In genomic region chr16:25690612-25691011, GRCm38 (mm10) we compare ENCODE assay signal across 27 mouse cellular contexts. TPM values are rescaled to one million over a fixed set of nuclear protein-coding genes. Genes with fewer than 3 reads are reported as not detected.
DNase-seq lines count a peak whose midpoint lies in the region; ATAC-seq and TF ChIP-seq lines count a peak whose summit lies in the region.
"Had no signal": no experiment of that assay in that cellular context is flagged by ENCODE, and none has a peak within 500 bp of the region (broad histone marks: within the 10 kb centered on the region; RNA-seq: fewer than 3 reads in every experiment).

No protein-coding gene starts in this region.

- H3K36me3 ChIP-seq in forebrain, postnatal 0 days (ENCODE audit: insufficient read depth) = no peaks in the 10 kb centered on the region
- H3K36me3 ChIP-seq in forebrain, embryonic 13.5 days (ENCODE audit: poor library complexity, severe bottlenecking) = no peaks in the 10 kb centered on the region
- no peaks in the 10 kb centered on the region for H3K36me3 ChIP-seq in embryonic facial prominence, embryonic 11.5 days (replicated peaks; ENCODE audit: control insufficient read depth, insufficient read depth, low read depth, low read length)
- H3K36me3 ChIP-seq: heart, embryonic 13.5 days; limb, embryonic 10.5 days; limb, embryonic 15.5 days; liver, embryonic 13.5 days; midbrain, embryonic 10.5 days had no signal

- 13% methylated on average over 5 of the region's 5 CpGs for WGBS in forebrain, postnatal 0 days
- WGBS in forebrain, embryonic 13.5 days = 8% methylated on average over 5 of the region's 5 CpGs
- WGBS in embryonic facial prominence, embryonic 11.5 days = 16% methylated on average over 5 of the region's 5 CpGs

- H3K4me2 ChIP-seq in forebrain, postnatal 0 days (ENCODE audit: low read depth) = no peak overlapping the region
- H3K4me2 ChIP-seq in forebrain, embryonic 13.5 days = no peak overlapping the region
- H3K4me2 ChIP-seq in embryonic facial prominence, embryonic 11.5 days (ENCODE audit: low read depth, low read length) = no peak overlapping the region
- H3K4me2 ChIP-seq: heart, embryonic 13.5 days; limb, embryonic 15.5 days; liver, embryonic 13.5 days had no signal

- DNase-seq in forebrain, postnatal 0 days = no peak
- peak; percentile 4 for DNase-seq in brain, adult 2 months (ENCODE audit: low read depth, low spot score)
- DNase-seq in embryo, embryonic 10 days (ENCODE audit: low spot score) = peak; percentile 48
- peak; percentile 49 for DNase-seq in embryonic facial prominence, embryonic 11.5 days (ENCODE audit: low spot score)
- no peak for DNase-seq in layer of hippocampus, postnatal 10 days (ENCODE audit: low spot score in 2 of 2)
- no peak for DNase-seq in gastrocnemius, postnatal 36 days
- DNase-seq: adrenal gland, postnatal 14 days; cerebellum, adult 18-20 months; cerebellum, postnatal 10 days; heart, postnatal 10 days; kidney, adult 2 months; kidney, postnatal 36 days; liver, embryonic 13.5 days; lung, adult 18-20 months; lung, postnatal 14 days; right cerebral cortex, postnatal 25 days; thymus, postnatal 14 days had no signal

- H3K4me1 ChIP-seq in forebrain, postnatal 0 days (ENCODE audit: insufficient read depth) = no peaks in the 10 kb centered on the region
- peaks cover 3% of the 10 kb centered on the region; the same call in 1 of the 2 replicates for H3K4me1 ChIP-seq in forebrain, embryonic 13.5 days
- no peaks in the 10 kb centered on the region for H3K4me1 ChIP-seq in embryonic facial prominence, embryonic 11.5 days (ENCODE audit: control insufficient read depth, insufficient read depth, low read length)
- H3K4me1 ChIP-seq: heart, embryonic 13.5 days; limb, embryonic 15.5 days; liver, embryonic 13.5 days; midbrain, embryonic 10.5 days had no signal

- ATAC-seq in forebrain, postnatal 0 days = 0 out of 2 replicates have a peak, but pooled peaks have one; percentile 20
- ATAC-seq in forebrain, embryonic 13.5 days = no peak
- no peak for ATAC-seq in embryonic facial prominence, embryonic 11.5 days (replicated peaks; ENCODE audit: insufficient number of reproducible peaks, low FRiP score, low TSS enrichment, low read depth)
- ATAC-seq: CD4-positive, CD25-positive, alpha-beta regulatory T cell, adult 4 months; hindbrain, embryonic 16.5 days had no signal

- H3K27me3 ChIP-seq in forebrain, postnatal 0 days (ENCODE audit: insufficient read depth, low read length) = no peaks in the 10 kb centered on the region
- no peaks in the 10 kb centered on the region for H3K27me3 ChIP-seq in forebrain, embryonic 13.5 days
- H3K27me3 ChIP-seq in embryonic facial prominence, embryonic 11.5 days (ENCODE audit: control insufficient read depth, insufficient read depth, low read length) = no peaks in the 10 kb centered on the region
- H3K27me3 ChIP-seq: heart, embryonic 13.5 days; limb, embryonic 15.5 days; liver, embryonic 13.5 days had no signal

- intact Hi-C loops in gastrocnemius, postnatal 36 days (cut with DNase I) = no loop called here

- H3K9me3 ChIP-seq in forebrain, postnatal 0 days (ENCODE audit: low read length) = no peaks in the 10 kb centered on the region
- no peaks in the 10 kb centered on the region for H3K9me3 ChIP-seq in forebrain, embryonic 13.5 days (replicated peaks)
- H3K9me3 ChIP-seq in embryonic facial prominence, embryonic 11.5 days (replicated peaks; ENCODE audit: control insufficient read depth, low read length) = no peaks in the 10 kb centered on the region
- H3K9me3 ChIP-seq: heart, embryonic 13.5 days; limb, embryonic 10.5 days; limb, embryonic 15.5 days; liver, embryonic 13.5 days; midbrain, embryonic 10.5 days had no signal

- no peak for TF ChIP-seq CTCF in forebrain, postnatal 0 days (IDR thresholded peaks at IDR 0.05; ENCODE audit: low read depth)

- H3K27ac ChIP-seq in forebrain, postnatal 0 days (ENCODE audit: low read depth, low read length) = no peak overlapping the region
- no peak overlapping the region for H3K27ac ChIP-seq in forebrain, embryonic 13.5 days
- H3K27ac ChIP-seq in embryonic facial prominence, embryonic 11.5 days (replicated peaks; ENCODE audit: low read depth, low read length) = no peak overlapping the region
- H3K27ac ChIP-seq: heart, embryonic 13.5 days; layer of hippocampus, adult 2 months; limb, embryonic 10.5 days; limb, embryonic 15.5 days; liver, embryonic 13.5 days; midbrain, embryonic 10.5 days had no signal

- H3K4me3 ChIP-seq in forebrain, postnatal 0 days (ENCODE audit: low read depth, low read length) = no peak overlapping the region
- no peak overlapping the region for H3K4me3 ChIP-seq in forebrain, embryonic 13.5 days
- no peak overlapping the region for H3K4me3 ChIP-seq in embryonic facial prominence, embryonic 11.5 days (ENCODE audit: low read depth, low read length)
- H3K4me3 ChIP-seq: erythroblast, embryonic 14.5 days; heart, embryonic 13.5 days; layer of hippocampus, adult 2 months; limb, embryonic 10.5 days; limb, embryonic 15.5 days; liver, embryonic 13.5 days; midbrain, embryonic 10.5 days had no signal

- no peak overlapping the region for H3K9ac ChIP-seq in forebrain, postnatal 0 days
- no peak overlapping the region for H3K9ac ChIP-seq in forebrain, embryonic 13.5 days
- H3K9ac ChIP-seq in embryonic facial prominence, embryonic 11.5 days (replicated peaks; ENCODE audit: low read length) = no peak overlapping the region
- H3K9ac ChIP-seq: heart, embryonic 13.5 days; limb, embryonic 15.5 days; liver, embryonic 13.5 days had no signal

RNA-seq across cellular contexts. Expression of gene Trp63, which starts 7.0 kb away (rescaled TPM):
- total RNA-seq in forebrain, postnatal 0 days (2014; rRNA removed) = 0.14 and 0.23 TPM in 2 replicates
- polyA plus RNA-seq in forebrain, postnatal 0 days (2015; fragmentation: Nextera tagmentation; extraction: Ambion mirVana) = 0.15 and 0.23 TPM in 2 replicates
- polyA plus RNA-seq in forebrain, embryonic 13.5 days (2015; fragmentation: Nextera tagmentation; extraction: Ambion mirVana) = 0.12 and 0.16 TPM in 2 replicates
- polyA plus RNA-seq in embryonic facial prominence, embryonic 11.5 days (2014; fragmentation: Nextera tagmentation; extraction: Ambion mirVana) = 20.8 and 22.8 TPM in 2 replicates
- 1 to 10 TPM; 1.5 to 1.7 TPM for total RNA-seq in layer of hippocampus, postnatal 10 days (2021)
- 1 to 10 TPM; 5.1 to 8.7 TPM for total RNA-seq in gastrocnemius, postnatal 36 days (2021)
- total RNA-seq: common myeloid progenitor, adult 5-6 weeks had no signal
- polyA plus RNA-seq: CD4-positive, CD25-positive, alpha-beta regulatory T cell, adult 4 months; erythroblast, embryonic 14.5 days had no signal

Comparison
In these comparisons a context has a peak if more than half of its experiments do, and no peak if none do; other contexts are left out.
1. DNase-seq: peak in brain, adult 2 months (single experiment), embryo, embryonic 10 days (single experiment) and embryonic facial prominence, embryonic 11.5 days (single experiment); none in forebrain, postnatal 0 days (single experiment), layer of hippocampus, postnatal 10 days (0 of 2) and gastrocnemius, postnatal 36 days (0 of 2).